Mouse (Mus musculus): ENCODE data around the gene Haao.

DNA sequence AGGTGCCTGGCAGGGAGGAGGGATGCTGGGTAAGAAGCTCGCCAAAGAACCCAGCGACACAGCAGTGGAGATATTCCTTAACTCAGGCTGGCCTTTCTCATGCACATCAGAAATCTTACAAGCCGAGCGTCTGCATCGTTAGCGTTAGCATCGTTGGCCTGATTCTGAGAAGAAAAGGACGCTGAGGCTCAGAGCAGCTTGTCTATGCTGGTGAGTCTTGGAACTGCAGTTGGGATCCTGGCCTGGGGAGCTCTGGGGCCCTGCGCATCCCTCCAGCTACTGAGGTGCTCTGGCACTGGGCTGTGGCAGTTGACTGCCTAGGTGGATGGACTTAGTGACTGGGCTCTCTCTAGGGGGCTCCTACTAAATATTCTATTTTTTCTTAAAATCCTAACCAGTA lies 8.6 kb downstream of the Haao start:
- no peak for TF ChIP-seq POLR2A (IDR thresholded peaks at IDR 0.05; ENCODE audit: insufficient read depth, low read depth, low read length)
- no peak for TF ChIP-seq CTCF (IDR thresholded peaks at IDR 0.05; ENCODE audit: insufficient read depth, low read depth, low read length)

All from olfactory bulb, adult 2 months (tissue).